Comparison of ENCODE assay signal across 15 mouse cellular contexts in the genomic region with DNA sequence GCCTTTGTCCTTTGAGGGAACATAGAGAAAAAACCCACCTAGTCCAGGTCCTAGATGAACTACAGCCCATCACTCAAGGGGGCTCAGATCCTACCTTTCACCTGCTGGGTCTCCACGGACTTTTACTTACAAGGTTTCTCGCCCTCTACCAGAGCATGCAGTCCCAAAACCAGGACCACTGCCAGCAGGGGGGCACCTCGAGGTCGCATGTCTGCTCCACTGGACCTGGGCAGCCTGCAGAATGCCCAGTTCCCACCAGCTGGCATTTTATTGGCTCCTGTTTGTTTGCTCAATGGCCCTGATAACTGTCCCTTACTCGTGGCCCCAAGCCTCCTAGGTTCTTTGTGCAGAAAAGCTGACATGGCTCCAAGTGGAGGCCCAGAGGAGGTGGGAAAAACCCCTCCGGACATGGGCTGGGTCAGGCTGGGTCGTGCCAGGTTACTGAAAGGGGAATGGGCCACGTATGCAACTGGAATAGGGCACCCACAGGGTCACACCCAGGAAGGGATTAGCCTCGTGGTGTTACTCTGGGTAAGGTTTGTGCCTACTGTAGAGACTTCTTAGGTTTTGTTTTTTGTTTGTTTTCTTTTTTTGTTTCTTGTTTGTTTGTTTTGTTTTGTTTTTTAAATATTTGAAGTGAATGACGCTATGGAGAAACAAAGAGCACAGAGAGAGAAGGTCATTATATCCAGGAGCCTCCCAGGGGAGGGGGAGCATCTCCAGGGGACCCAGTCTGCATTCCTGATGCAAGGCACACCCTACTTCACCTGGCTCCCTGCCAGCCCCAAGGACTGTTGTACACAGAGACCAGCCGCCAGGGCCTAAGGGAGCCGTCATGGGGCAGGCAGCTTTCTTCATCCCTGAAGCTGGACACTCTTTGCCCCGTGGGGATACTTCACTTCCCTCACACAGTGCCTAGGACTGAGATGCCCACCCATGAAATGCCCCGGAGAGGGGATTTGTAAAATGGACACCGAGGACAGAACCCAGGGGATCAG. TPM values are rescaled to one million over a fixed set of nuclear protein-coding genes. Genes with fewer than 3 reads are reported as not detected.
DNase-seq lines count a peak whose midpoint lies in the region; ATAC-seq and TF ChIP-seq lines count a peak whose summit lies in the region.
"Had no signal": no experiment of that assay in that cellular context is flagged by ENCODE, and none has a peak within 500 bp of the region (broad histone marks: within the 10 kb centered on the region; RNA-seq: fewer than 3 reads in every experiment).

A gene (minus strand): TSS at position 243 of the 998 bp plus-strand sequence.

- H3K36me3 ChIP-seq in limb, embryonic 14.5 days (ENCODE audit: control insufficient read depth, insufficient read depth, low read length), result no peaks in the 10 kb centered on the region
- H3K36me3 ChIP-seq in limb, embryonic 10.5 days, result no peaks in the 10 kb centered on the region

- peak; percentile 32 for DNase-seq in adrenal gland, postnatal 10 days
- DNase-seq in adrenal gland, postnatal 25 days, result no peak
- DNase-seq in limb, embryonic 14.5 days (ENCODE audit: low spot score), result peak; percentile 18
- no peak for DNase-seq in limb, embryonic 10.5 days (ENCODE audit: low spot score)
- peak; percentile 90 for DNase-seq in ZHBTc4 (ENCODE audit: low read depth, low spot score)
- peak; percentile 7 for DNase-seq in lung, postnatal 14 days
- DNase-seq in gastrocnemius, adult 8-10 months (ENCODE audit: low spot score in 2 of 2), result no peak
- no peak for DNase-seq in layer of hippocampus, postnatal 10 days (ENCODE audit: low spot score in 2 of 2)
- DNase-seq: cerebellum, adult 2 months; heart, postnatal 4 days; kidney, adult 11 months had no signal

- no peak within 1 kb of the TSS for H3K9ac ChIP-seq in limb, embryonic 14.5 days (ENCODE audit: low read depth, low read length, severe bottlenecking)

- TF ChIP-seq POLR2A in limb, embryonic 14.5 days (IDR thresholded peaks at IDR 0.05; ENCODE audit: borderline replicate concordance, extremely low read depth, insufficient read depth, insufficient read length), result no peak

- H3K4me3 ChIP-seq in limb, embryonic 14.5 days (replicated peaks; ENCODE audit: low read length), result no peak within 1 kb of the TSS
- no peak within 1 kb of the TSS for H3K4me3 ChIP-seq in limb, embryonic 10.5 days

- no peak for ATAC-seq in limb, embryonic 14.5 days (ENCODE audit: low FRiP score, low read depth)

- no peak within 1 kb of the TSS for H3K4me2 ChIP-seq in limb, embryonic 14.5 days (replicated peaks; ENCODE audit: low read depth, low read length, severe bottlenecking)

- 0 out of 2 replicates have a peak, but pooled peaks cover 3% of the 10 kb centered on the region for H3K9me3 ChIP-seq in limb, embryonic 14.5 days (ENCODE audit: control insufficient read depth, low read length)
- H3K9me3 ChIP-seq in limb, embryonic 10.5 days (replicated peaks), result no peaks in the 10 kb centered on the region

- 64% methylated on average over 14 of the region's 15 CpGs for WGBS in limb, embryonic 14.5 days
- 75% methylated on average over 15 of the region's 15 CpGs for WGBS in limb, embryonic 10.5 days

- no peaks in the 10 kb centered on the region for H3K4me1 ChIP-seq in limb, embryonic 14.5 days (ENCODE audit: control insufficient read depth, insufficient read depth, low read length)
- H3K4me1 ChIP-seq in limb, embryonic 10.5 days, result no peaks in the 10 kb centered on the region

- no peaks in the 10 kb centered on the region for H3K27me3 ChIP-seq in limb, embryonic 14.5 days (ENCODE audit: control insufficient read depth, insufficient read depth, low read length)
- H3K27me3 ChIP-seq in limb, embryonic 10.5 days (ENCODE audit: low read depth, poor library complexity, severe bottlenecking), result no peaks in the 10 kb centered on the region

- H3K27ac ChIP-seq in limb, embryonic 14.5 days (replicated peaks; ENCODE audit: low read depth, low read length), result no peak within 1 kb of the TSS
- no peak within 1 kb of the TSS for H3K27ac ChIP-seq in limb, embryonic 10.5 days
- H3K27ac ChIP-seq: macrophage had no signal

RNA-seq across cellular contexts. Expression of the gene that starts here (rescaled TPM):
- total RNA-seq in adrenal gland, postnatal 10 days (2021), result under 1 TPM in 1 of 2 experiments, not detected in 1; 0.51 TPM
- total RNA-seq in adrenal gland, postnatal 25 days (2021), result not detected in 2 replicates
- 0.24 TPM in 1 of 2 replicates, not detected in the other for polyA plus RNA-seq in limb, embryonic 14.5 days (2012; rRNA removed)
- polyA plus RNA-seq in limb, embryonic 14.5 days (2014; fragmentation: Nextera tagmentation; extraction: Ambion mirVana), result not detected in 2 replicates
- not detected in 2 replicates for polyA plus RNA-seq in limb, embryonic 10.5 days (2016; fragmentation: Nextera tagmentation; extraction: Ambion mirVana)
- not detected for total RNA-seq in gastrocnemius, adult 8-10 months (2022)
- not detected for total RNA-seq in layer of hippocampus, postnatal 10 days (2021)
- total RNA-seq: heart, adult 8-10 months; heart, postnatal 4 days; layer of hippocampus, postnatal 25 days had no signal
- polyA plus RNA-seq: cerebellum, adult 2 months; limb, embryonic 11.5 days; macrophage had no signal

Comparison
In these comparisons a context has a peak if more than half of its experiments do, and no peak if none do; other contexts are left out.
1. Peak in DNase-seq in adrenal gland, postnatal 10 days; RNA of the gene not detected or under 1 TPM.
2. Peak in DNase-seq in limb, embryonic 14.5 days; RNA of the gene not detected or under 1 TPM.
3. DNase-seq: peak in ZHBTc4 (single experiment) and lung, postnatal 14 days (single experiment); none in adrenal gland, postnatal 25 days (single experiment), limb, embryonic 10.5 days (single experiment), gastrocnemius, adult 8-10 months (0 of 2) and layer of hippocampus, postnatal 10 days (0 of 2).